Mouse (Mus musculus): ENCODE results near the gene B3gat2. TPM values are rescaled to one million over a fixed set of nuclear protein-coding genes. Genes with fewer than 3 reads are reported as not detected.
A peak's percentile ranks its signal among the peaks of the same experiment; 100 is the strongest.

B3gat2 gene
- polyA plus RNA-seq (2015; fragmentation: Nextera tagmentation; extraction: Ambion mirVana) = 0.22 and 0.26 TPM in 2 replicates

DNA sequence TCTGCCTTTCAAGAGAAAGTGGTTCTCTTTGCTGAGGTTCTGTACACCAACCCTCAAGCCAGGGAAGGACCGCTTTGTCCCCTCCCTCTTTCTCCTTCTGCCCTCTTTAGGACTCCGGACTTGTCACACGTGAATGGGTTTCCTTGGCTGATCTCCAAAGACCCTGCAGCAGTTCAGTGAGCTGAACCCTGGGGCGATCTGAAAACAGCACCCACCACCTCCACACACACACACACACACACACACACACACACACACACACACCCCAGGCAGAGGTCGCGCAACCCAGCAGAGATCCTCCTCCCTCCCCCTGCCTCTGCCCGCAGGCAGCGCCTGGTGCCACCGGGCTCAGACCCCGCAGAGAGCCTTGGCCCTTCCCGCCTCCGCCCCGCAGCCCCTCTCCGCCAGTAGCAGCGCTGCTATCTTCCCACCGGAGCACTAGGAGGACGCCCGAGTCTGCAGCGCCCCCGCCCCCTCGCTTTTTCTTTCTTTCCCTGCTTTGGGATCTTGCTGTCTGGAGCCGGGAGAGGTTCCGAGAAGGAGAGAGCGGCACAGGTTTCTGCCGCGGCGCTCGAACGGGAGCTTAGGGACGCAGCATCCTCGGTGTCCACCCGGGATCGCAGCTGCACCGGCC is at the start of gene B3gat2:
B3gat2 (plus strand) TSS at position 252 of the 634 bp plus-strand sequence.
- no peak for DNase-seq (ENCODE audit: low spot score)

DNA sequence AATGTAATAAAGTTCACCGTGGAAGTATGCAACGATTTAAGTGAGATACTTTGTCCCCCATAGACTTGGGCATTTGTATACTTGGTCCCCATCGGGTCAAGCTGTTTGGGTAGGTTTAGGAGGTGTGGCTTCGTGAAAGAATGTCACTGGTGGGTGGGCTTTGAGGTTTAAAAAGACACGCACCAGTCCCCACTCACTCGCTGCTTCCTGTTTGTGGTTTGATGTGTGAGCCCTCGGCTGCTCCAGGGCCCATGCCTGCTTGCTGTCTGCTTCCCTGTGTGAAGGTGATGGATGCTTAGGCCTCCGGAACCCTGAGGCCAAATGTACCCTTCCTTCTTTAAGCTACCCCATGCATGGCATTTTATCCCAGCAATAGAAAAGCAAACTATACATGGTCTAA is 41.2 kb upstream of the B3gat2 start:
- DNase-seq (ENCODE audit: low spot score) = no peak

DNA sequence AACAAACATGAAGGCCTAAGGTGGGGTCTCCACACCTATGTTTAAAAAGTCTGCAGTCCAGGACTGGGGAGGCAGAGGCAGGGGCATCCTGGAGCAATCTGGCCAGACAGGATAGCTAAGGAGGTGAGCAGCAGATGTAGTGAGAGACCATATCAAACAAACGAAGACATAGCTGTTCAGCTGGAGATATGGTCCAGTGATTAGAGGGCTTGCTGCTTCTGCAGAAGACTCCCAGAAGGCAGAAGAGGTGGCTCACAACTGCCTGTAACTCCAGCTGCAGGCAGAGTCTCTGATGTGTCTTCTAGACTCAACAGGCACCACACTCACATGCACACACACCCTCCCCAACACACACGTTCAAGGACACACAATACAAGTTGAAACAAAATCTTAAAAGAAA is 40.5 kb upstream of the B3gat2 start:
- DNase-seq (ENCODE audit: low spot score) = no peak

DNA sequence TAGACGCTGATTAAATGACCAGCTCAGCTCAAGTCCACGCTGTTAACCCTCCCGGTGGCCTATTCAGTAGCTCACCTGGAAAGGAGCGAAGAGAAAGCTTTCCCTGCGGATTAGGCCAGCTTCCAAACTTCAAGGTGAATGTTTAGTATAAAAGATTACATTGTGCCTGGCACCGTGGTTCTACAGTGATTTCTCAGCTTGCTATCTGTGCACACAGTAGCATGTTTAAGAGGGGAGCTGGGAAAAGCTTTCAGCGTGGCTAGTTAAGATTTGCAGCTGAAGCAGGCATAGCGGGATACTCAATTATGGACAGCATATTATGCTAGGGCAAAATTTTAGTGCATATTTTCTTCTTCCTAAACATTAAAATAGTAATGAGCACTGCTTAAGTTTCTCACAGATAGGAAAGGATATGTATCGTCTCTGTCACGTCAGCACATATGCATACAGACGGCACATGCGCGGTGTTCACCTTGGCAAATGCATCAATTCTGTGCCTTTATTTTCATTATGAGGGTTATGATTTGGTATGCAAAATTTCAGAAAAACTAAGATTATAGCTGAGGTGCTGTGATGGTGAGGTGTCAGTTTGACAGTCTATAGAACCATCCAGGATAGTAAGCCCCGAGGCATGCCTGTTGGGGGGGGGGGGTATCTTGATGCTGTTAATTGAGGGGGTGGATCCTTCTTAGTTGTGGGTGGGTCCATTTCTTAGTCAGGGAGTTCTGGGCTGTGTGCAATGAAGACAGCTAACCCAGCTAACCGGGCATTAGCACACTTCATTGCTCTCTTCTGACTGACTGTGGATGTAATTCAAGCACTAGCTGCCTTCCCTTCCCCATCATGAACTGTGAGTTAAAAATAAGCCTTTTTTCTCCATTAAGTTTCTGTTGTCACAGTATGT is 38.8 kb upstream of the B3gat2 start:
- no peak for DNase-seq (ENCODE audit: low spot score)

- no peak for DNase-seq (ENCODE audit: low spot score)
Observed at GRCm38 (mm10) chr1:23731324-23731723, 30.2 kb upstream of the B3gat2 start.

DNA sequence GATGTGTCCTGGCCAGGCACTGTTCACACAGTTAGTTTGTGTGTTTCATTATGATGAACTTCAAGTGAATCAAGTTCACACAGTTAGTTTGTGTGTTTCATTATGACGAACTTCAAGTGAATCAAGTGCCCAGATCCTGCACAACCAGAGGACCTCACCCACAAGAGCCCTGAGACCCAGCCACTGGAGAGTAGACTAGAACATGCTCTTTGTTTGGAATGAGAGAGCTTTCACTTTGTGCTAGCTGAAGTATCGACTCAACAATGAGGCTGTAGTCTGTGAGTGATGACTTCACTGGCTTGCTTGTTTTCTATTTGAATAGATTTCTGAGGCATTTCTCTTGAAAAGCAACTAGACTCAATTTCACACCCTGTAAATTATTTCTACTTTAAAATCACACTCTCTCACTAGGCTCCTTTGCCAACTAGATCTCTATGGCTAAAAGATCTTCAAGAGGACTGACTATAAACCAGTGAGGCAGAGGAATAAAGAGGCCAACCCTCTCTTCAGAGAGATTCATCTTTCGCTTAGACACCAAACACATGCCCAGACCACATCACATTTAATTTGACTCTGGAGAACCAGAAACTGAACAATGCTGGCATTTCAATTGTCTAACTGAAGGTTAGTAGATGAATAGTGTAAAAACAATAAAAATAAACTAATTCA is 10.6 kb upstream of the B3gat2 start:
- DNase-seq (ENCODE audit: low spot score) = no peak

GRCm38 (mm10) chr1:23753091-23753490 is 8.5 kb upstream of the B3gat2 start:
- no peak for DNase-seq (ENCODE audit: low spot score)

- DNase-seq (ENCODE audit: low spot score) = no peak
Observed at GRCm38 (mm10) chr1:23753591-23753990, 8.0 kb upstream of the B3gat2 start.

DNA sequence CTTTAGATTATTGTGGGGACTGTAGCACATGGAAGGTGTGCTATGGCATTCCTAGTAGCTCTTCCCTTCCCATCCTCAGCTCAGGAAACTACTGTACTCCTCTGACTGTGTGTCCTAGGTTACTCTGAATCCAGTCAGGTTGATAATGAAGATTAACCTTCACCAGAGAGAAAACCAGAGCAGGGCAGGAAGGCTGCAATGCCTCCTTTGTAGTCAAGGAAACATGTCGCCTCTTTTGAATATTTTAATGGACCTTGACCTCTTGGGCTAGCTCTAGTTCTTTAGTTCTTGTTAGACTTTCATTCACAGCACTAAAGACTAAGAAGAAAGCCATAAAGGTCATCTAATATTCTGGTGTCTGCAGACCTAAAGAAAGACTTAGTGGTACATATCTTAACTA is 7.2 kb upstream of the B3gat2 start:
- no peak for DNase-seq (ENCODE audit: low spot score)

- no peak for DNase-seq (ENCODE audit: low spot score)
Observed at GRCm38 (mm10) chr1:23754967-23755366, 6.6 kb upstream of the B3gat2 start.

- peak; percentile 2 for DNase-seq (ENCODE audit: low spot score)
Observed at GRCm38 (mm10) chr1:23762136-23762687, 659 bp downstream of the B3gat2 start.

DNA sequence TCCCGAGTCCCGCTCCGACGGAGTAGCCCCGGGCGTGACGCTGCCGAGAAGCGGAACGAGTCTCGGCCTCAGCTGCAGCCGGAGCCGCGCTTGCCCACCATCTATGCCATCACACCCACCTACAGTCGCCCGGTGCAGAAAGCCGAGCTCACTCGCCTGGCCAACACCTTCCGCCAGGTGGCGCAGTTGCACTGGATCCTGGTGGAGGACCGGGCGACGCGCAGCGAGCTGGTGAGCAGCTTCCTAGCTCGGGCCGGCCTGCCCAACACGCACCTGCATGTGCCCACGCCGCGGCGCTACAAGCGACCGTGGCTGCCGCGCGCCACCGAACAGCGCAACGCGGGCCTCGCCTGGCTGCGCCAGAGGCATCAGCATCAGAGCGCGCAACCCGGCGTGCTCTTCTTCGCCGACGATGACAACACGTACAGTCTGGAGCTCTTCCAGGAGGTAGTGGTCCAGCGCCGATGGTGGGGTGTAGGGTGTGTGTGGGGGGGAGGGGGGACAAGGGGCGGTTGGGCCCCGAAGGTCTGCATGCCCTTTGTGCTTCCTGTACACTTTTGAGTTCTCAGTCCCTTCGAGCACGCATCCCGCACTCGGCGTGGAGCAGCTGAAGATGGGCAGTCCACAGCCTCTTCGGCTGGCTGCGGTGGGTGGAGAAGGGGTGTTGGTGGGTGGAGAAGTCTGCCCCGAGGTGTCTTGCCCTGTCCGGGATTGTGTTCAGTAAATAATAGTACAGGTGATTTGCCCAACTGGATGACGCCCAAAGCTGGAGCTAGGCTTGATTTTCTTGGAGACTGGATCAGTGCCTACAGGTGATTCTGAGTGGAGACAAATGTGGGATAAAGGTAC is 1.5 kb downstream of the B3gat2 start:
- DNase-seq (ENCODE audit: low spot score) = peak; percentile 77

DNA sequence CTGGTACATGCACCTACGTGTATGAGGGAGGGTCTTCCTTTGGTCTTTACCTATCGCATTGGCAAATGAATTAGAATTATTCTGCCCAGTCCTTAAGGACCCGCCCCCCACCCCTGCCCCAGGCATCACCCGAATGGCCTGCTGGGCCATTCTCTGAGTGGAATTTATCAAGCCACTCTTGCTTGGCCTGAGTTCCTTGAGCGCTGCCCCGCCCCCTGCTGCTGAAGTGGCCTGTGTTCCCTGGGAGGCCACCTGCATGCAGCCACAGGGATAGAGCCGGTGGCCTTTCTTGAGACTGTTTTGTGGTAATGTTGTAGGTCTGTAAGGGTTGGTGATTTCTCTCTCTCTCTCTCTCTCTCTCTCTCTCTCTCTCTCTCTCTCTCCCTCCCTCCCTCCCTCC is 2.2 kb downstream of the B3gat2 start:
- no peak for DNase-seq (ENCODE audit: low spot score)

DNA sequence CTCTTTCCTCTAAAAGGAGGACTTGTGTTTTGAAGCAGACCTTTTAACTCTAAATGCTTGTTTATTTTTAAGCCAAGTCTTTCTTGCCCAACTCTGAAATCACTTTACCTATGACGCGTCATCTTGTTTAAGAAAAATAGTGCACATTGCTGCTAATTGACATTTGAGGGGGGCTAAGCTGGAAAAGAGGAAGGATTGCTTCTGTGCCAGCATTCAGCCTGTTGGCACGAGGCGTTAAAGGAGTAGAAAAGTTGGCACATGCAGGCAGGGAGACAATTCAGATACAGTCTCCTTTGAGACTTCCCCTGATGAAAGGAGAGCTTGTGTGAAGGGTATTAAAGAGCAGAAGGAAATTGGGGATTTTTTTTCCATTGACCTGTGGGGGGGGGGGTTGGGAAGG is 3.2 kb downstream of the B3gat2 start:
- no peak for DNase-seq (ENCODE audit: low spot score)

DNA sequence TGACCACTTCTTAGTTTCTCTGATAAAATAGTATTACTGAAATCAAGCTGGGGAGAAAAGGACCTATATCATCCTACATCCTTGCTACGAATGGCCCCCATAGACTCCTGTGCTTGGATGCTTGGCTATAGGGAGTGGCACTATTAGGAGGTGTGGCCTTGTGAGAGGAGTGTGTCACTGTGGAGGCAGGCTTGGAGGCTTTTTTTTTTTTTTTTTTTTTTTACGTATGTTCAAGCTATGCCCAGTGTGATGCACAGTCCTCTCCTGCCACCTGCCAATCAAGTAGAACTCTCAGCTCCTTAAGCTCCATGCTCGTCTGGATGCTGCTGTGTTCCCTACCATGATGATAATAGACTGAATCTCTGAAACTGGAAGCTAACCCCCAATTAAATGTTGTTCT is 11.5 kb downstream of the B3gat2 start:
- no peak for DNase-seq (ENCODE audit: low spot score)

DNA sequence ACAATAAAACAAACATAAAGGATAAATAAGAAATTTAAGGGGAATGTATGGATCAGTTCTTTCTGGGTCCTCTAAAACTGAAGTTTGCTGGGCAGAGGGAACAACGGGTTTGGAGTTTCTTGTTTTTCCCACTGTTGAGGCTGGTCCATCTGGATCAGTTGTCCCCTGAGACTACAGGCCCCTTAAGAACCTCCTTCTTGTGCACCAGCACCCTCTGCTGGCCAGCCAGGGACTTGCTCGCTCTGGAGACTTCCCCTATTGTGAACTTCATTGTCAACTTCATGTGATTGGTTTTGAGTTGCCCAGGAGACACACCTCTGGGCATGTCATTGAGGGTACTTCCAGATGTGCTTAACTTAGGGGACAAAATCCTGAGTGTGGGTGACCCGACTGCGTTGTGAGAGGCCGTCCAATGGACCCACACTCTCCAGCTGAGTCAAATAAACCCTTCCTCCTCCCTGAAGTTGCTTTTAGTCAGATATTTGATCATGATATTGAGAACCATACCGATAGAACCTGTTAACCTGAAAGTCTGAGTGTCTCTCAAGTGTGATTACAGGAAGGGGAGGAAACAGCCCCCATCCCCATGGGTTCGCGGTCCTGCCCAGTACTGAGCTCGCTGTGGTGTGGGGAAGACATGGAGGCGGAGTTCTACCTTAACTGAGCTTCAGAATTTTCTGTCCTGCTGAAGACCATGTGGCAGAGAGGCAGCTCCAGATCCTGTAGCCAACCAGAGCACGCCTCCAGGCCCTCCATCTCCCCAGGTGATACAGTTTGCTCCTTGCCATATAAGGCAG is 31.4 kb downstream of the B3gat2 start:
- DNase-seq (ENCODE audit: low spot score) = peak; percentile 43

- no peak for DNase-seq (ENCODE audit: low spot score)
Observed at GRCm38 (mm10) chr1:23798306-23798705, 36.8 kb downstream of the B3gat2 start.

DNA sequence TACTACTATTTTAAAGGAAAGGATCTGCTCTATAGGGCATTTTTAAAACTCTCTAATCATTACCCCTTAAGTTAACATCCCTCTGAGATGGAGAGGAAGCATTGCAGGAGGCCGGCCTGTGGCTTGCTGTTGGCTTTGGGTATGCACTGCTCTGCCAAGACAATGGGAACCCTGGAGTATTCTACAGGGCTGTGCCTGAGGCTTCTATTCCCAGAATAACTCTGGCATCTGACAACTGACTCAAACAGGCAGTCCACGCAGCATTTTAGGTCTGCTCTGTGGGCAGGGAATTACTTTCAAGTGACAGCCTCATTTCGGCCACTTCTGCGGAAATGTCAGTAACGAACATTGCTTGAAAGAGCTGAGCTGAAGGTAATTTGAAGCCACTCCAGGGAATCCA is 60.1 kb downstream of the B3gat2 start:
- no peak for DNase-seq (ENCODE audit: low spot score)

GRCm38 (mm10) chr1:23826887-23827758 is 65.6 kb downstream of the B3gat2 start:
- peak; percentile 51 for DNase-seq (ENCODE audit: low spot score)

Data from thymus, postnatal 0 days (tissue).